Mouse (Mus musculus) erythroblast, embryonic 14.5 days (primary cell): ENCODE data around the gene Megf11.

Source experiments
- GATA1 ChIP-seq: IDR thresholded peaks from 2 replicates; pipeline ENCODE4 v1.6.1; 2012; ENCODE audit warnings: low read length, inconsistent platforms, mixed read lengths
- TAL1 ChIP-seq: IDR thresholded peaks from 3 replicates; pipeline ENCODE4 v1.6.1; 2012; ENCODE audit warnings: low read length, inconsistent platforms, mixed read lengths

GRCm38 (mm10) chr9:64590634-64591041 lies 205.2 kb downstream of the Megf11 start:
- TF ChIP-seq GATA1 (peak; percentile 91), TAL1 (peak; percentile 90)
